Mouse (Mus musculus) forebrain, embryonic 16.5 days (tissue): ENCODE measurements around the gene Klhl32. TPM values are rescaled to one million over a fixed set of nuclear protein-coding genes. Genes with fewer than 3 reads are reported as not detected.

Source experiments
- ATAC-seq: fragments of 200-750 bp; cut with Nextera tagmentation; 2 replicates; pipeline ENCODE4 v1.8.0; 2017; ENCODE audit warnings: mild to moderate bottlenecking, moderate library complexity
- H3K27ac ChIP-seq: fragments of 300-500 bp; sonication (generic); 2 replicates; pipeline ENCODE4 v1.5.1; 2014; ENCODE audit warnings: low read length, control low read depth
- H3K27me3 ChIP-seq: fragments of 300-500 bp; sonication (generic); replicated peaks from 2 replicates; pipeline ENCODE4 v1.6.1; 2014; ENCODE audit warnings: low read length; ENCODE audit not compliant: control insufficient read depth, insufficient read depth
- H3K36me3 ChIP-seq: fragments of 300-500 bp; sonication (generic); 2 replicates; pipeline ENCODE4 v1.6.1; 2014; ENCODE audit not compliant: control insufficient read depth, insufficient read depth
- H3K4me1 ChIP-seq: fragments of 300-500 bp; sonication (generic); replicated peaks from 2 replicates; pipeline ENCODE4 v1.6.1; 2014; ENCODE audit warnings: low read length; ENCODE audit not compliant: control insufficient read depth, insufficient read depth
- H3K4me2 ChIP-seq: fragments of 300-500 bp; sonication (generic); 2 replicates; pipeline ENCODE4 v1.6.1; 2014; ENCODE audit warnings: mild to moderate bottlenecking, low read length, control low read depth
- H3K4me3 ChIP-seq: fragments of 300-500 bp; sonication (generic); replicated peaks from 2 replicates; pipeline ENCODE4 v1.5.1; 2014; ENCODE audit warnings: mild to moderate bottlenecking, low read length, control low read depth
- H3K9ac ChIP-seq: fragments of 300-500 bp; sonication (generic); replicated peaks from 2 replicates; pipeline ENCODE4 v1.6.1; 2014; ENCODE audit warnings: low read depth, low read length, control low read depth
- H3K9me3 ChIP-seq: fragments of 300-500 bp; sonication (generic); 2 replicates; pipeline ENCODE4 v1.6.1; 2016; ENCODE audit warnings: low read length; ENCODE audit not compliant: control insufficient read depth
- WGBS: fragments of 180-500 bp; shearing (Covaris S2); extraction: QIAGEN DNeasy Blood & Tissue Kit; methylation state at CpG from one replicate; pipeline ENCODE4 v1.1.7; 2014; 5-methylcytosine and 5-hydroxymethylcytosine counted together
- polyA plus RNA-seq: library from polyadenylated mRNA; unstranded; fragments of >200 nt; fragmentation: Nextera tagmentation; extraction: Ambion mirVana; gene quantifications from 2 replicates; pipeline ENCODE4 v1.2.1, GENCODE M21; 2015

The Klhl32 gene
- polyA plus RNA-seq, 1 experiment from 2014 or later = 26.4 TPM

DNA sequence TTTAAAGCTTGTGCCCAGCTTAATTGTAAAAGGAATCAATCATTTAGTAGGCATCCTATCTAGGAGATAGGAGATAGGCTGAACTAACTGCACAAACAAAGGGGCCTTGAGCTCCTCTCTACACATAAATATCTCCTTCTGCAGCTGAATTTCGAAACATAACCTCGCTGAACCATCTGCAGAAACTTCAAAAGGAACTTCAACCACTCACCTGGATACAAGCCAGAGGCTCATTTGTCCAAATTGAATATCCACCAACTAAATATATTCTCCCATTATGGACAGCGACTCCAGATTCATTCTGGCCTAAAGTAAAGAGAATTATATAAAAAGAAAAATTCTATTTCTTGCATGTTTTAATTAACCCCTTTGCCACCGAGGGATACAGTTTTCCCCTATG is 224.2 kb downstream of the Klhl32 start:
- H3K4me2 ChIP-seq = no peak overlapping the region
- no peaks in the 10 kb centered on the region for H3K9me3 ChIP-seq
- 64% methylated on average over 4 of the region's 4 CpGs for WGBS
- no peak overlapping the region for H3K4me3 ChIP-seq
- no peaks in the 10 kb centered on the region for H3K36me3 ChIP-seq
- peaks cover 15% of the 10 kb centered on the region for H3K4me1 ChIP-seq
- H3K9ac ChIP-seq = no peak overlapping the region
- no peaks in the 10 kb centered on the region for H3K27me3 ChIP-seq
- H3K27ac ChIP-seq = no peak overlapping the region
- no peak for ATAC-seq

DNA sequence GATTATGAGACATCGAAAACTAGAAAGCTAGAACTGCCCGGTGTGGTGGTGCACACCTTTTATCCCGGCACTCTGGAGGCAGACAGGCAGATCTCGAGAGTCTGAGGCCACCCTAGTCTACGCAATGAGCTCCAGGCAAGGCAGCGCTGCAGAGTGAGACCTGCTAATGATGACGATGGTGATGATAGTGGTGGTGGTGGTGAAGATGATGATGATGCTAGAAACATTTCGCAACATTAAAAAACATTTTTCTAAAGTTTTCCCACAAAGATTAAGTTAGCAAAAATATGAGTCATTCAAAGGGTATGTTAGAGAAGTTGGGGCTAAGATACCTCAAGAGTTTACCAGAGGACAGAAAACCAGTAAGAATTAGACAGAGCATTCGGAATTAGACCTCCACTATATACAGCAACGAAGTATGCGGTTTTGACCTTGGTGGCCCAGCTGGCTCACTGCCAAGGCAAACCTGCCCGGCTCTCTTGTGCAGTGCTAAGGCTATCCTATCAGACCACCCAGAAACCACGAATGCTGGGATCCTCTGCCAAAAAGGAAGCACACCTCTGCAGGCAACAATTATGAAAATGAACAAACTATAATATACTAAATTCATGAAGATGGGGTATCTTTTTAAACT is 224.9 kb downstream of the Klhl32 start:
- 78% methylated on average over 13 of the region's 13 CpGs for WGBS
- no peaks in the 10 kb centered on the region for H3K27me3 ChIP-seq
- no peak overlapping the region for H3K4me2 ChIP-seq
- no peak overlapping the region for H3K9ac ChIP-seq
- H3K4me1 ChIP-seq = peaks cover 13% of the 10 kb centered on the region
- no peak overlapping the region for H3K4me3 ChIP-seq
- ATAC-seq = no peak
- no peaks in the 10 kb centered on the region for H3K36me3 ChIP-seq
- no peaks in the 10 kb centered on the region for H3K9me3 ChIP-seq
- H3K27ac ChIP-seq = no peak overlapping the region

DNA sequence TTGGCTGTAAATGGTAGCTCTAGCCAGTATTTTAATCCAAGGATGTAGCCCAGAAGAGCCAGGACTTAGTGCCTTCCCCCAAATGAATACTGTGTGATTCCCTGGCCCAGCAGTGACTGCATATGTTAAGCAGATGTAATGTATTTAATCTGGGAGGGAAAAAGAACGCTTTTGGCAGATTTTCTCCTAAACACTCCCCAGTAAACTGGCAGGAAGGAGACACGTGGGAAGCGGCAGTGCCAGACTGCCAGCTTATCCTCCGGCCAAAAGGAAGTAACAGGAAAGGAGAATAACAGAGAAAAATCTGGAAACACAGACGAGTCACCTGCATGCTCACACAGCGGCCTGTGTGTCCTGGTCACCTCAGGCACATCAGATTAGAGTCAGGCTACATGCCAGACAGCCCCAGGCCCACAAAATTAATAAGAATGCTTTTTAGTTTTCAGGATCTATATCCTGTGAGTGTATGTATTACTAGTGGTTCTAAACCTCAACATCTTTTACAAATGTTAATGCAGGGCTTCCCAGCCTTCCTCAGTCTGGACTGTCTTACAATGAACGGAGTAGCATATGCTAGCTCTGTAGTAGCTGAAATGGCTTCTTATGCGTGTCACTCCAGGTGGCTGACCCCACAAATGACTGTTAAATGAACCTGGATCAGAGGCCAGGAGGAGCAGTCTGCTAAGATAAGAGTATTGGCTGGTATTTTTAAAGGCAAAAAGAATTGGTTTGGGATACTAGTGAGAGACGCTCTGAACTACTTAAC is 229.3 kb downstream of the Klhl32 start:
- Histone ChIP-seq H3K27me3 (no peaks in the 10 kb centered on the region), H3K4me2 (no peak overlapping the region), H3K4me1 (peaks cover 9% of the 10 kb centered on the region), H3K4me3 (no peak overlapping the region), H3K9ac (no peak overlapping the region), H3K9me3 (no peaks in the 10 kb centered on the region), H3K36me3 (no peaks in the 10 kb centered on the region), H3K27ac (peak overlapping the region; percentile 54)
- peak; percentile 93 for ATAC-seq
- 50% methylated on average over 9 of the region's 9 CpGs for WGBS

DNA sequence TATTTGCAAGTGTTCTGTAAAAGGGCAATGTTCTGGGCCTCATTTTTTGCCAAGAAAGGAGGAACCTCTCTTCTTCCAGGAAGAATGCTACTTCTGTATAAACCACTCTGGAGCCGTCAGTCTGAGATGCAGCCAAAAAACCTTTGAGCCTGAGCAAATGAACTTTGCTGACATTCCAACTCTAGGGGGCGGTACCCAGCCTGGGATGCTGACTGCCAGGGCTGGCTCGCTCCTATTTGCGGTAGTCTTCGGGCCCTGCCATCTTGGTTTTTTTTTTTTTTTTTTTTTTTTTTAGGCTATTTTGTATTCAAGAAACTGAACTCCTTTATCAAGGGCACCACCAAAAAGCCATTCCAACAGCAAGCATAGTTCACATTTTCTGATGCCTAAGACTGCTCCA is 230.5 kb downstream of the Klhl32 start:
- Histone ChIP-seq H3K9me3 (no peaks in the 10 kb centered on the region), H3K4me1 (peaks cover 9% of the 10 kb centered on the region), H3K27ac (no peak overlapping the region), H3K4me3 (no peak overlapping the region), H3K4me2 (no peak overlapping the region), H3K9ac (no peak overlapping the region), H3K36me3 (no peaks in the 10 kb centered on the region), H3K27me3 (no peaks in the 10 kb centered on the region)
- 82% methylated on average over 5 of the region's 5 CpGs for WGBS
- no peak for ATAC-seq

DNA sequence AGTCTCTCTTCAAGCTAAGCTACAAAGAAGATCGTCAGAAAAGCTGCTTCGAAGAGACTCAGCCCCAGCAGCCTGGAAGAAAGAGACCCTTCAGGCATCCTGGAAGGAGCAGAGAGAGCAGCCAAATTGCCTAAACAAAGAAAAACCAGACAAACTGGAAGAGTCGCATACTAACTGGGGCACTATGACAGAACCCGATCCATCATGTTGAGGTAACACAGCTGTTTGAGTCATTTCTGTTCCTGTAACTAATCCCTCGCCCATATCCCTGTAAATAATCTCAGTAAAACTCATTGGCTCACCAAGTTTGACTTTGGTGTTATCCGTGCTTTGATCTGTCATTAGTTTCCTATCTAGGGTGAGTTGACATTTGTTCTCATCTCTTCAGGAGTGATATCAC is 230.9 kb downstream of the Klhl32 start:
- no peak overlapping the region for H3K9ac ChIP-seq
- no peak for ATAC-seq
- H3K4me3 ChIP-seq = no peak overlapping the region
- WGBS = 76% methylated on average over 6 of the region's 6 CpGs
- H3K9me3 ChIP-seq = no peaks in the 10 kb centered on the region
- H3K4me2 ChIP-seq = no peak overlapping the region
- H3K27ac ChIP-seq = no peak overlapping the region
- no peaks in the 10 kb centered on the region for H3K27me3 ChIP-seq
- peaks cover 9% of the 10 kb centered on the region for H3K4me1 ChIP-seq
- H3K36me3 ChIP-seq = no peaks in the 10 kb centered on the region

- H3K9me3 ChIP-seq = no peaks in the 10 kb centered on the region
- H3K36me3 ChIP-seq = no peaks in the 10 kb centered on the region
- H3K9ac ChIP-seq = no peak overlapping the region
- H3K4me2 ChIP-seq = no peak overlapping the region
- H3K27ac ChIP-seq = no peak overlapping the region
- H3K27me3 ChIP-seq = no peaks in the 10 kb centered on the region
- WGBS = 97% methylated on average over 2 of the region's 2 CpGs
- H3K4me3 ChIP-seq = no peak overlapping the region
- no peak for ATAC-seq
- no peaks in the 10 kb centered on the region for H3K4me1 ChIP-seq
Observed at GRCm38 (mm10) chr4:24609564-24609963, 241.4 kb downstream of the Klhl32 start.

DNA sequence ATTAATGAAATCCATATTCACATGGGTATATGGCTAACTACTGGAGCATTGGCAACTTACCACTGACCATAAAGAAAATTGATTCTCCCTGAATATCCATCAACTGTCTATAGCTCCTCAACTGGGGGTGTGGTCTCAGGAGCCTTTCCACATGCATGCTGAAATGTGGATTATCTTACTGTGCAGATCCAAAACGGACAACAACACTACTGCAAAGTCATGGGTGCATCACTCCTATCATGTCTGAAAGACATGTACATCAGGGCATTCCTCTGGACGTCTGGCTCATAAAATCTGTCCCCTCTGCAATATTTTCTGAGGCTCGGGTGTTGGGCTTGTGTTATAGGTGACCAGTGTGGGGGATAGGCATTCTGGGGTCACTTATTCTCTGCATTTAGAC is 241.8 kb downstream of the Klhl32 start:
- Histone ChIP-seq H3K4me1 (no peaks in the 10 kb centered on the region), H3K27me3 (no peaks in the 10 kb centered on the region), H3K4me3 (no peak overlapping the region), H3K9me3 (no peaks in the 10 kb centered on the region), H3K27ac (no peak overlapping the region), H3K36me3 (no peaks in the 10 kb centered on the region), H3K9ac (no peak overlapping the region), H3K4me2 (no peak overlapping the region)
- no peak for ATAC-seq
- 96% methylated on average over 3 of the region's 3 CpGs for WGBS

- H3K27ac ChIP-seq = no peak overlapping the region
- no peaks in the 10 kb centered on the region for H3K4me1 ChIP-seq
- 82% methylated on average over 6 of the region's 6 CpGs for WGBS
- no peak overlapping the region for H3K4me2 ChIP-seq
- ATAC-seq = no peak
- H3K36me3 ChIP-seq = no peaks in the 10 kb centered on the region
- no peaks in the 10 kb centered on the region for H3K9me3 ChIP-seq
- no peaks in the 10 kb centered on the region for H3K27me3 ChIP-seq
- no peak overlapping the region for H3K4me3 ChIP-seq
- H3K9ac ChIP-seq = no peak overlapping the region
Observed at GRCm38 (mm10) chr4:24601711-24602110, 249.2 kb downstream of the Klhl32 start.

DNA sequence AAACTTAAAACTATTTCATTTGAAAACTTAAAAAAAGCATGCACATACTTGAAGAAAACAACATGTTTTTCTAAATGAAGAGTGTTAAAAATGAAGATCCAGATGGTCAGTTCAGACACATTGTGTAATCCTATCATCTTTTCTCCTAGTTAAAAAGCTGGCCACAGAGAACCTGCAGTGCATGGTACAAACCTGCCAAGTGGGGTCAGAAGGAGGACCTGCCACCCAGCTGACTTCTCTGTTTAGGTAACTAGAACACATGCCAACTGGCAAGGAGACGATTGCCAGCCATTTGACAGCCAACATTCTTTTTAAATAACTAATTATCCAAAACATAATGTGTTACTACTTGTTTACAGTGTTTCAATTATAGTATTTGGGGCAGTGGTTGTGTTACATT is 252.3 kb downstream of the Klhl32 start:
- H3K36me3 ChIP-seq = no peaks in the 10 kb centered on the region
- no peaks in the 10 kb centered on the region for H3K27me3 ChIP-seq
- no peak overlapping the region for H3K9ac ChIP-seq
- no peaks in the 10 kb centered on the region for H3K9me3 ChIP-seq
- no peaks in the 10 kb centered on the region for H3K4me1 ChIP-seq
- H3K27ac ChIP-seq = no peak overlapping the region
- H3K4me3 ChIP-seq = no peak overlapping the region
- WGBS = 47% methylated on average over 1 of the region's 1 CpGs
- no peak for ATAC-seq
- H3K4me2 ChIP-seq = no peak overlapping the region
